Mouse (Mus musculus) c-Kit-negative CD71-positive TER-119-positive erythroid progenitor cells, embryonic 14.5 days (primary cell): Measurements from ENCODE around the gene Ubl5.

ENCODE experiments used
- DNase-seq: peaks from one replicate; pipeline ENCODE4 v3.0.0-alpha.2; 2013; ENCODE audit warnings: low read depth, low spot score

The Ubl5 gene

GRCm38 (mm10) chr9:20696107-20696712, 53.5 kb downstream of the Ubl5 start:
- no peak for DNase-seq
